Mouse (Mus musculus) liver, adult 2 months (tissue): ENCODE results near the gene Gadd45g. TPM values are rescaled to one million over a fixed set of nuclear protein-coding genes. Genes with fewer than 3 reads are reported as not detected.

Experiments used
- DNase-seq: peaks from one replicate; pipeline ENCODE4 v3.0.0-alpha.2; 2011; ENCODE audit warnings: low read depth, low spot score; ENCODE audit errors: extremely low read depth
- H3K27ac ChIP-seq: fragments of 200-500 bp; replicated peaks from 2 replicates; pipeline ENCODE4 v1.5.1; 2012; ENCODE audit warnings: low read depth, mild to moderate bottlenecking, control low read depth, inconsistent platforms, low read length; ENCODE audit not compliant: insufficient read depth
- H3K27me3 ChIP-seq: fragments of 200-500 bp; 2 replicates; pipeline ENCODE4 v1.6.1; 2012; ENCODE audit warnings: mild to moderate bottlenecking, moderate library complexity, low read length, inconsistent platforms; ENCODE audit not compliant: control insufficient read depth, insufficient read depth
- H3K36me3 ChIP-seq: fragments of 200-500 bp; 2 replicates; pipeline ENCODE4 v1.6.1; 2012; ENCODE audit warnings: low read length, inconsistent platforms; ENCODE audit not compliant: control insufficient read depth, insufficient read depth
- H3K4me1 ChIP-seq: fragments of 200-500 bp; 2 replicates; pipeline ENCODE4 v1.6.1; 2011; ENCODE audit warnings: low read length; ENCODE audit not compliant: control insufficient read depth, insufficient read depth
- H3K4me3 ChIP-seq: fragments of 200-500 bp; 2 replicates; pipeline ENCODE4 v1.5.1; 2011; ENCODE audit warnings: low read depth, mild to moderate bottlenecking, control low read depth, low read length, moderate library complexity; ENCODE audit not compliant: insufficient read depth
- H3K79me2 ChIP-seq: fragments of 200-500 bp; 2 replicates; pipeline ENCODE4 v1.6.1; 2012; ENCODE audit warnings: inconsistent platforms, mild to moderate bottlenecking, low read length, moderate library complexity; ENCODE audit not compliant: control insufficient read depth, insufficient read depth
- H3K9ac ChIP-seq: fragments of 200-500 bp; 2 replicates; pipeline ENCODE4 v1.6.1; 2012; ENCODE audit warnings: low read depth, mild to moderate bottlenecking, control low read depth, inconsistent platforms, low read length
- CTCF ChIP-seq: fragments of 200-500 bp; IDR thresholded peaks from 2 replicates; pipeline ENCODE4 v1.5.1; 2011; ENCODE audit warnings: low read depth, low read length, control low read depth
- POLR2A ChIP-seq: fragments of 200-500 bp; IDR thresholded peaks from 2 replicates; pipeline ENCODE4 v1.6.1; 2011; ENCODE audit warnings: low read length, control low read depth; ENCODE audit not compliant: insufficient read depth; ENCODE audit errors: extremely low read depth
- WGBS: fragments of 180-500 bp; shearing (Covaris S2); methylation state at CpG from one replicate; pipeline ENCODE4 v1.1.7; 2018; 5-methylcytosine and 5-hydroxymethylcytosine counted together
- polyA plus RNA-seq: library from polyadenylated mRNA; depleted of rRNA; stranded (reverse); fragments of >200 nt; gene quantifications from 2 replicates; pipeline ENCODE4 v1.2.3, GENCODE M21; 2012
- total RNA-seq: library from RNA; depleted of rRNA; stranded (reverse); fragments of >200 nt; gene quantifications from 2 replicates; pipeline ENCODE4 v1.2.3, GENCODE M21; 2014

The Gadd45g gene
- total and polyA plus RNA-seq, 2 experiments, result 5.9 to 7.0 TPM

- 83% methylated on average over 5 of the region's 5 CpGs for WGBS
- H3K9ac ChIP-seq, result no peak overlapping the region
Measured at GRCm38 (mm10) chr13:51816559-51817041, 29.9 kb upstream of the Gadd45g start.

GRCm38 (mm10) chr13:51818170-51818943 lies 28.1 kb upstream of the Gadd45g start:
- TF ChIP-seq POLR2A (no peak), CTCF (no peak)
- Histone ChIP-seq H3K27me3 (0 out of 2 replicates have a peak, but pooled peaks cover 3% of the 10 kb centered on the region), H3K79me2 (no peaks in the 10 kb centered on the region), H3K36me3 (no peaks in the 10 kb centered on the region), H3K27ac (no peak overlapping the region), H3K4me3 (no peak overlapping the region), H3K9ac (no peak overlapping the region), H3K4me1 (no peaks in the 10 kb centered on the region)
- 61% methylated on average over 6 of the region's 6 CpGs for WGBS
- no peak for DNase-seq

More at GRCm38 (mm10) chr13:51816559-51817041, 29.9 kb upstream of the Gadd45g start:
- Histone ChIP-seq H3K4me1 (no peaks in the 10 kb centered on the region), H3K4me3 (no peak overlapping the region), H3K36me3 (no peaks in the 10 kb centered on the region), H3K27me3 (0 out of 2 replicates have a peak, but pooled peaks cover 3% of the 10 kb centered on the region), H3K27ac (no peak overlapping the region), H3K79me2 (no peaks in the 10 kb centered on the region)
- TF ChIP-seq CTCF, result no peak
- no peak for TF ChIP-seq POLR2A
- no peak for DNase-seq

GRCm38 (mm10) chr13:51818944-51819326 lies 27.5 kb upstream of the Gadd45g start:
- Histone ChIP-seq H3K9ac (no peak overlapping the region), H3K4me1 (no peaks in the 10 kb centered on the region), H3K27ac (no peak overlapping the region), H3K4me3 (no peak overlapping the region), H3K79me2 (no peaks in the 10 kb centered on the region), H3K27me3 (no peaks in the 10 kb centered on the region), H3K36me3 (no peaks in the 10 kb centered on the region)
- no peak for DNase-seq
- WGBS, result 73% methylated on average over 3 of the region's 3 CpGs
- no peak for TF ChIP-seq CTCF
- TF ChIP-seq POLR2A, result no peak

DNA sequence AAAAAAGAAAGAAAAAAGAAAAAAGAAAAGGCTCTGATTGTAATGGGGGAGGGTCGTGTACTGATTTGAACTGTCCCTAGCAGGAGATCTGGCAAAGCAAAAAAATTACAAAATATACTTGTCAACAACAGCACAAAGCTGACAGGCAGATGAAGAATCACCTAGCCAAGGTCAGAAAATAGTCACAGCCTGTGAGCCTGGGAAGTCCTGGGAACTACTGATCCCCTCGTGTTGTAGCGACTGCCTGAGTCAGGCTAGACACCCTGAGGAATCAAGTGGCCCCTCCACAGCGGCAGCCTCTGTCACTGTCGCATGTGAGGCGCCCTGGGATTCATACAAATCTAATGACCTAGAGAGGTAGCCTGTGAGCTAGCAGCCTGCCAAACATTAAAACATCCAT lies 27.1 kb upstream of the Gadd45g start:
- Histone ChIP-seq H3K27me3 (no peaks in the 10 kb centered on the region), H3K27ac (no peak overlapping the region), H3K79me2 (no peaks in the 10 kb centered on the region), H3K9ac (no peak overlapping the region), H3K4me3 (no peak overlapping the region), H3K36me3 (no peaks in the 10 kb centered on the region), H3K4me1 (no peaks in the 10 kb centered on the region)
- 86% methylated on average over 6 of the region's 6 CpGs for WGBS
- no peak for DNase-seq
- TF ChIP-seq POLR2A, result no peak
- no peak for TF ChIP-seq CTCF

GRCm38 (mm10) chr13:51821988-51822387 lies 24.5 kb upstream of the Gadd45g start:
- Histone ChIP-seq H3K4me1 (no peaks in the 10 kb centered on the region), H3K4me3 (no peak overlapping the region), H3K9ac (no peak overlapping the region), H3K27me3 (no peaks in the 10 kb centered on the region), H3K79me2 (no peaks in the 10 kb centered on the region), H3K27ac (no peak overlapping the region), H3K36me3 (no peaks in the 10 kb centered on the region)
- 66% methylated on average over 3 of the region's 3 CpGs for WGBS
- DNase-seq, result no peak
- TF ChIP-seq POLR2A (no peak), CTCF (no peak)
